Mouse (Mus musculus): ENCODE data around the gene Rabl3. TPM values are rescaled to one million over a fixed set of nuclear protein-coding genes. Genes with fewer than 3 reads are reported as not detected.

The Rabl3 gene
- total RNA-seq, 1 experiment from 2014 or later = 7.3 TPM

GRCm38 (mm10) chr16:37539240-37539610, 460 bp upstream of the Rabl3 start:
- ATAC-seq (replicated peaks; ENCODE audit: insufficient number of reproducible peaks, low FRiP score, low TSS enrichment, poor library complexity, severe bottlenecking) = no peak

GRCm38 (mm10) chr16:37540776-37541175, 1.1 kb downstream of the Rabl3 start:
- no peak for ATAC-seq (replicated peaks; ENCODE audit: insufficient number of reproducible peaks, low FRiP score, low TSS enrichment, poor library complexity, severe bottlenecking)

GRCm38 (mm10) chr16:37546312-37546711, 6.6 kb downstream of the Rabl3 start:
- ATAC-seq (replicated peaks; ENCODE audit: insufficient number of reproducible peaks, low FRiP score, low TSS enrichment, poor library complexity, severe bottlenecking) = no peak

GRCm38 (mm10) chr16:37550266-37550665, 10.6 kb downstream of the Rabl3 start:
- ATAC-seq (replicated peaks; ENCODE audit: insufficient number of reproducible peaks, low FRiP score, low TSS enrichment, poor library complexity, severe bottlenecking) = no peak

- ATAC-seq (replicated peaks; ENCODE audit: insufficient number of reproducible peaks, low FRiP score, low TSS enrichment, poor library complexity, severe bottlenecking) = no peak
These were observed 11.3 kb downstream of the Rabl3 start for GRCm38 (mm10) chr16:37550981-37551380.

GRCm38 (mm10) chr16:37552824-37553223, 13.1 kb downstream of the Rabl3 start:
- ATAC-seq (replicated peaks; ENCODE audit: insufficient number of reproducible peaks, low FRiP score, low TSS enrichment, poor library complexity, severe bottlenecking) = no peak

GRCm38 (mm10) chr16:37562414-37562813, 22.7 kb downstream of the Rabl3 start:
- no peak for ATAC-seq (replicated peaks; ENCODE audit: insufficient number of reproducible peaks, low FRiP score, low TSS enrichment, poor library complexity, severe bottlenecking)

GRCm38 (mm10) chr16:37562961-37563360, 23.3 kb downstream of the Rabl3 start:
- no peak for ATAC-seq (replicated peaks; ENCODE audit: insufficient number of reproducible peaks, low FRiP score, low TSS enrichment, poor library complexity, severe bottlenecking)

GRCm38 (mm10) chr16:37565117-37565516, 25.4 kb downstream of the Rabl3 start:
- no peak for ATAC-seq (replicated peaks; ENCODE audit: insufficient number of reproducible peaks, low FRiP score, low TSS enrichment, poor library complexity, severe bottlenecking)

GRCm38 (mm10) chr16:37566107-37566506, 26.4 kb downstream of the Rabl3 start:
- no peak for ATAC-seq (replicated peaks; ENCODE audit: insufficient number of reproducible peaks, low FRiP score, low TSS enrichment, poor library complexity, severe bottlenecking)

- ATAC-seq (replicated peaks; ENCODE audit: insufficient number of reproducible peaks, low FRiP score, low TSS enrichment, poor library complexity, severe bottlenecking) = no peak
These were observed 27.7 kb downstream of the Rabl3 start for GRCm38 (mm10) chr16:37567113-37568050.

GRCm38 (mm10) chr16:37571554-37571953, 31.9 kb downstream of the Rabl3 start:
- no peak for ATAC-seq (replicated peaks; ENCODE audit: insufficient number of reproducible peaks, low FRiP score, low TSS enrichment, poor library complexity, severe bottlenecking)

- ATAC-seq (replicated peaks; ENCODE audit: insufficient number of reproducible peaks, low FRiP score, low TSS enrichment, poor library complexity, severe bottlenecking) = no peak
These were observed 32.6 kb downstream of the Rabl3 start for GRCm38 (mm10) chr16:37572117-37572754.

GRCm38 (mm10) chr16:37573061-37573460, 33.4 kb downstream of the Rabl3 start:
- ATAC-seq (replicated peaks; ENCODE audit: insufficient number of reproducible peaks, low FRiP score, low TSS enrichment, poor library complexity, severe bottlenecking) = no peak

- no peak for ATAC-seq (replicated peaks; ENCODE audit: insufficient number of reproducible peaks, low FRiP score, low TSS enrichment, poor library complexity, severe bottlenecking)
These were observed 35.6 kb downstream of the Rabl3 start for GRCm38 (mm10) chr16:37575325-37575724.

GRCm38 (mm10) chr16:37579591-37579990, 39.9 kb downstream of the Rabl3 start:
- ATAC-seq (replicated peaks; ENCODE audit: insufficient number of reproducible peaks, low FRiP score, low TSS enrichment, poor library complexity, severe bottlenecking) = no peak

- ATAC-seq (replicated peaks; ENCODE audit: insufficient number of reproducible peaks, low FRiP score, low TSS enrichment, poor library complexity, severe bottlenecking) = no peak
These were observed 40.3 kb downstream of the Rabl3 start, which contains the start of gene Hgd for GRCm38 (mm10) chr16:37579994-37580393. Hgd (plus strand) TSS chr16:37580153.

- no peak for ATAC-seq (replicated peaks; ENCODE audit: insufficient number of reproducible peaks, low FRiP score, low TSS enrichment, poor library complexity, severe bottlenecking)
These were observed 41.0 kb downstream of the Rabl3 start for GRCm38 (mm10) chr16:37580651-37581050.

- ATAC-seq (replicated peaks; ENCODE audit: insufficient number of reproducible peaks, low FRiP score, low TSS enrichment, poor library complexity, severe bottlenecking) = no peak
These were observed 42.2 kb downstream of the Rabl3 start for GRCm38 (mm10) chr16:37581901-37582300.

- no peak for ATAC-seq (replicated peaks; ENCODE audit: insufficient number of reproducible peaks, low FRiP score, low TSS enrichment, poor library complexity, severe bottlenecking)
These were observed 43.6 kb downstream of the Rabl3 start for GRCm38 (mm10) chr16:37583306-37583705.

All from monocyte, adult 5-6 weeks (primary cell).